Mouse (Mus musculus) stomach, postnatal 0 days (tissue): ENCODE measurements at regions not wholly inside any gene's neighbourhood (a gene's known extent, or its start where the extent isn't known, plus 50 kb on each side); places are given as distances from the start of the nearest gene placed in this dataset.

Source experiments
- CTCF ChIP-seq: IDR thresholded peaks from 2 replicates; pipeline ENCODE4 v1.5.1; 2016; ENCODE audit warnings: antibody characterized with exemption, low read depth, mild to moderate bottlenecking, moderate library complexity
- EP300 ChIP-seq: optimal IDR thresholded peaks from 2 replicates; pipeline ENCODE3; 2016; ENCODE audit warnings: antibody characterized with exemption

GRCm38 (mm10) chr17:16087046-16087445 is 256.2 kb upstream of the Rgmb start:
- TF ChIP-seq CTCF (no peak), EP300 (no peak)
